Mouse (Mus musculus) embryo, embryonic 11.5 days (tissue): ENCODE data around the gene Iqschfp.

Experiments
- DNase-seq: peaks from one replicate; pipeline ENCODE4 v3.0.0-alpha.2; 2012; ENCODE audit warnings: low read depth, low spot score

Iqschfp gene

GRCm38 (mm10) chr3:68637960-68638359, 745.9 kb downstream of the Iqschfp start:
- DNase-seq, result no peak

GRCm38 (mm10) chr3:68638703-68639102, 746.7 kb downstream of the Iqschfp start:
- no peak for DNase-seq

DNA sequence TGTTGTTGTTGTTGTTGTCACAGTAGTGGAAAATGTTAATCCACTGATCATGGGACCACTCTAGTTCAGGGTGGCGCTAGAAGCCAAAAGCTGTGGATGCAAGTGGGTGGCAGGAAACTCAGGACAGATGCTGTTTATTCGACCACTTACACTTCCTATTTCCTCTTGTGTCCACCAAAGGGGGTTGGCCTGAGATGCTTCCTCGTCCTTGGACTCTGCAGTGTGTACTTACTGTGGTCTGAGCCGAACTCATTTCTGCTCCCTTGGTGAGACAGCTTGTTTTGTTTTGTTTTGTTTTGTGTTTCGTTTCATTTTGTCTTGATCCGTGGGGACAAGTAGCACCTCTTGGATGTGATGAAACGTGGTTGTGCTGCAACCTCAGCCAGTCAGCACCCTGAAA, 750.9 kb downstream of the Iqschfp start:
- no peak for DNase-seq

DNA sequence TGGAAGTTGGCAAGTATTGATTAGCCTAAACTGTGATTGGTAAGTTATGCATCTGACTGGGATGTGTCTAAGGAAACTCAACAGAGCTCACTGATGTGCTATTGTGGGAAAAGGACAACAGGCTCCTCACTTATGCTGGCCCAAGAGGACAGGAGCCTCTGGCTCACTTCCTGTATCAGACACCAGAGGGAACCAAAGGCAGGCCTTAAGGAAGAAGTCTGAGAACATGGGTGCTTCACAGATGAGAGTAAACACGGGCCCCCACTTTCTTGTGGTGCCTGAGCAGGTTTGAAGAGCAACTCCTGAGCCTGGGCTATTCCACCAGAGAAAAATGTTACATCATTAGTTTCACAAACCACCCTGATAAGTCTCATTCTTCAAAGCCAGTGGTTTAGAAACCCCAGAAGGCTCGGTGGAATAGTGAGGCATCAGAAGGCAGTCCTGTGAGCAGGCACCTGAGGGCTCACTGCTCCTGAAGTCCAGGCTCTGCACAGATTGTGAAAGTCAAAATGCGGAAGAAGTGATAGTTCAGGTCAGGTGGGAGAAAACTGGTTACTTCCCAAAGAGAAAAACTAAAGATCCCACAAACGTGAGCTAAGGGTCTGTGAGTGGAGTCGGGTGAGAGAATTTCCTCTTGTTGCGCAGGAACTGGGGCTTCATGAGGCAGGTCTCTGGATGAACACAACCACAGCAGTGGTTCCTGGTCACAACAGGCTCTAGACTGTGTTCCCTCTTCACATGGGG, 754.5 kb downstream of the Iqschfp start:
- no peak for DNase-seq

DNA sequence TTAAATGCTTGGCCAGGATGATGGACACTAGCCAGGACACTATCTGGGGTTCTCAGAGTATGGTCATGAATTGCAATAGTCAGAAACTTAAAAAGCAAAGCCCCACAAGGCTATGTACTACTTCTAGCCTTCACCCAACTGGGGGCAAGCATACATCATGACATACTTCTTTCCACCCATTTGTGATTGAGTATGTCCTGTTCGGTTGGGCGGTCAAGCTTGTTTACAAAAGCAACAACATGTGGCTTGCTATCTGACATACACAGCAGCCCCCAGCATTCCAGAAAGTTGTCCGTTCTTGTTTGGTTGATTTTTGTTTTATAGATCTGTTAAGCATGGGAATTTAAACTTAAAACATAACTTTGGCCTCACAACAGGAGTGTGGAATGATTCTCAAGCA, 755.2 kb downstream of the Iqschfp start:
- no peak for DNase-seq

- DNase-seq, result no peak
Observed at GRCm38 (mm10) chr3:68650251-68650650, 758.2 kb downstream of the Iqschfp start.

- no peak for DNase-seq
Observed at GRCm38 (mm10) chr3:68656607-68657352, 764.7 kb downstream of the Iqschfp start.

DNA sequence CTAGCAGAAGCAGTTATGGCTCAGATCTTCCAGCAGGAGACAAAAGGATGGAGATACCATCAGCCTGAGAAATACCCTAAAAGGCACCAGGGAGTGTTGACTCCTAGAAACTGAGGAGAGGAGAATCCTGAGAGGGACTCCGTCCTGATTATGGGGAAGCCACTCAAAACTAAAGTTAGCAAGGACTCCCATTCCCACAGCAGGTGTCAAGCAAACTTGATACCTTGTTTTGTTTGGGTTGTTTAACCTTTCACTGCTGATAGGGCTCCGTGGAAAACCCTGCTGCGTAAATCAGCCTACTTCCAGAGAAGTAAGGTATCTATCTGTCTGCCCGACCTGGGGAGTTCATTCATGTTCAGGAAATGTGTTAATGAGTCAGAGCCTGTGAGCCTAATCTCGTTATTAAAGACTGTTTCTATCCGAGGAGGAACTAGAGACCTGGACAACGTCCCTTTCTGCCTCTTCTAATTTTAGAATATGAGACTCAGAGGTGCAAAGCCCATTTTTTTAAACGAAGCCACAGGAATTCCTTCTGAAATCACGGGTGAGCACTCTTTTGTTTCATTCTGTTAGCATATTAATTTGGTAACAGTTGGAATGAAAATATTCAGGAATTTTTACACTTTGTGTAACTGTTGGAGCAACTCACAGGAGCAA, 765.7 kb downstream of the Iqschfp start:
- DNase-seq, result no peak

GRCm38 (mm10) chr3:68659996-68660395, 768.0 kb downstream of the Iqschfp start:
- DNase-seq, result no peak

- no peak for DNase-seq
Observed at GRCm38 (mm10) chr3:68660538-68660937, 768.5 kb downstream of the Iqschfp start.

- no peak for DNase-seq
Observed at GRCm38 (mm10) chr3:68662386-68662785, 770.4 kb downstream of the Iqschfp start.

GRCm38 (mm10) chr3:68664337-68664736, 772.3 kb downstream of the Iqschfp start:
- DNase-seq, result no peak

DNA sequence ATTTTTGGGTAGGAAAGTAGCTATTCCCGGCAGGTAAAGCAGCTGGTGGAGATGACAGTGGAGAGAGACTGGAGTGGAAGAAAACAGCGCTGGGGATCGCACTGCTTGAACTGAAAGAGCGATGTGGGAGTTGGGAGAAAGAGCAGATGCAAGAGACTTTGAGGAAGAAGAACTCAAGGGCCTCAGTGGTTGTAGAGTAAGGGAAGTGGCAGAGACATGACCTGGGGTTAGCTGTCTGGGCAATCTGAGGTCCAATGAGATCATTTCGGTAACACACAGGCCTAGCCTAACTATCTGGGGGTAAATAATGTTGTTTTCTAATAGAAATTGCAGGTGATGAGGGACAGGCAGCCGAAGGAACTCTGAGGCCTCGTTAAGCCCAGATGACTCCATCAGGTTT, 774.3 kb downstream of the Iqschfp start:
- DNase-seq, result no peak

DNA sequence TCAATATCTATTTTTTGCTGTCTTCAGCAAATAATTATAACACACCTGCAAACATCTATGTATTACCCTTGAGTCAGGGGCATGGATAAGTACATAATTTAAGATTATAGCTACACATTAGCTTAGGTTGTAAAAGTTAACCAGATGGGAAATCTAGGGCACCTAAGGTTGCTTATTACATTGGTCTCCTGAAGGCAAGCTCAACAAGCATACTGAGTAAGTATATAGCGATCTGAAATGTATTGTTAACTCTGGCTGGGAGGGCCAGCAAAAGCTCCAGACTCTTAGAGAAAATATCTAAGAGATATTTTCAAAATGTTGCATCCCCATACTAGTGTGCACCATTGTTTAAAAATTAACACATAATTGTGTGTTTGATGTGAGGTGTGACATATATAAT, 775.8 kb downstream of the Iqschfp start:
- DNase-seq, result no peak

GRCm38 (mm10) chr3:68669418-68669974, 777.5 kb downstream of the Iqschfp start:
- no peak for DNase-seq

DNA sequence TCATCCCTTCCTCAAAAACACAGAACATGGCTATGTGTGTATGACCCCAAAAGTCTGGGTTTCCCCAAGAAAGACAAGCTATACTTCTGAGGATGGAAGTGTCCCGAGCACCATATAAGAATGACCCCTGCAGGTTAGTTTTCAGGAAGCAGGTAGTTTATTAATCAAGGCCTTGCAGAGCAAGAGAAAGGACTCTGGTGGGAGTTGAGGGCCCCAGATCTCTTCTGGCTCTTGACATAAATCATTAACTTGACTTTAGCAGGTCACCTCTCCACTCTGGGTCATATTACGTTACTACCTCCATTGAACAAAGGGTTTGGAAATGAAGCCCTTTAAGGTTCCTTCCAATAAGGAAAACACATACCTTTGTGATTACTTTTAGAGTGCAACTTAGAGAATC, 782.7 kb downstream of the Iqschfp start:
- no peak for DNase-seq

GRCm38 (mm10) chr3:68675216-68675835, 783.3 kb downstream of the Iqschfp start:
- DNase-seq, result no peak
